Mouse (Mus musculus): Measurements from ENCODE around the gene Fahd2a.

Gene Fahd2a

DNA sequence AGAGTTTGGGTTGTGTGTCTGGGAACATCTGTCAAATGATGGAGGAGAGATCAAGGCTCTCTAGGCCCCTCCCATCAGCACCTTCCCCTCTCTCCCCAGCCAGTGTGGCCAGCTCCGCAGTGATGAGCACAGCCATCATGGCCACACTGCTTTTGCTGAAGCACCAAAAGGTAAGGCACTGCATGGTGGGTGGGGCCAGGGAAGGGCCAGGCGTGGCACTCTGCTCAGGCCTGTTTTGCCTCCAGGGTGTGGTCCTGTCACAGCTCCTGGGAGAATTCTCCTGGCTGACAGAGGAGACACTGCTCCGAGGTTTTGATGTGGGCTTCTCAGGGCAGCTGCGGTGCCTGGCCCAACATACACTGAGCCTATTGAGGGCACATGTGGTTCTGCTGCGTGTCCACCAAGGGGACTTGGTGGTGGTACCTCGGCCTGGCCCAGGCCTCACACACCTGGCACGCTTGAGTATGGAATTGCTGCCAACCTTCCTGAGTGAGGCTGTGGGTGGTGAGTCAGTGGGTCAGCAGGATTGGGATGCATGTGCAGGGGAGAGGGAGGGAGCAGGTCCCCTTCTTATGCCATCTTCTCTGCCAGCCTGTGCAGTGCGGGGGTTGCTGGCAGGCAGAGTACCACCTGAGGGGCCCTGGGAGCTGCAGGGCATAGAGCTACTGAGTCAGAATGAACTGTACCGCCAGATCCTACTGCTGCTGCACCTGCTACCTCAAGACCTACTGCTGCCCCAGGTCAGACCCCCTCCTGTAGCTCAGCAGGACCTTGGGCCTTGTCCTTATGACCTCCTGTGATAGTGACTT is 10.7 kb downstream of the Fahd2a start:
- DNase-seq (ENCODE audit: low spot score): no peak

DNA sequence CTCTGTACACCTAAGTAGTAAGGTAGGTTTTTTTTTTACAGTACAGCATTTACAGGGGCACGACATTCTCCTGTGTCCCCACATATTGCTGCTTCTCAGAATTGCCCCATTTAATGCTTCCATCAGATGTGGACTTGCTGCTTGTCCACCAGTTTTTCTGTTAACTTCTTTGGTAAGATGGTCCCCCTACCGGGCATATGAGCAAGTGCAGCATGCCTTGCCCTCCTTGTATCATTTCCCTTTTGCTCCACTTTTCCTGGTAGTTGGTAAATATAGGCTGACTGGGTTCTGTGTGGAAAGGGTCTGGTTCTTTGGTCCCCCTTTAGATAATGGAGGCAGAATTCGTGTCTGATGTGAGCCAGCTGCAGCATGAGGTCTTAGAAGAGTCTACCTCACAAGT is 14.1 kb downstream of the Fahd2a start:
- peak; percentile 56 for DNase-seq (ENCODE audit: low spot score)

GRCm38 (mm10) chr2:127424977-127425376 is 19.4 kb downstream of the Fahd2a start, which contains the start of gene Gpat2:
Gene Gpat2 (plus strand): TSS chr2:127425199.
- peak; percentile 56 for DNase-seq (ENCODE audit: low spot score)

DNA sequence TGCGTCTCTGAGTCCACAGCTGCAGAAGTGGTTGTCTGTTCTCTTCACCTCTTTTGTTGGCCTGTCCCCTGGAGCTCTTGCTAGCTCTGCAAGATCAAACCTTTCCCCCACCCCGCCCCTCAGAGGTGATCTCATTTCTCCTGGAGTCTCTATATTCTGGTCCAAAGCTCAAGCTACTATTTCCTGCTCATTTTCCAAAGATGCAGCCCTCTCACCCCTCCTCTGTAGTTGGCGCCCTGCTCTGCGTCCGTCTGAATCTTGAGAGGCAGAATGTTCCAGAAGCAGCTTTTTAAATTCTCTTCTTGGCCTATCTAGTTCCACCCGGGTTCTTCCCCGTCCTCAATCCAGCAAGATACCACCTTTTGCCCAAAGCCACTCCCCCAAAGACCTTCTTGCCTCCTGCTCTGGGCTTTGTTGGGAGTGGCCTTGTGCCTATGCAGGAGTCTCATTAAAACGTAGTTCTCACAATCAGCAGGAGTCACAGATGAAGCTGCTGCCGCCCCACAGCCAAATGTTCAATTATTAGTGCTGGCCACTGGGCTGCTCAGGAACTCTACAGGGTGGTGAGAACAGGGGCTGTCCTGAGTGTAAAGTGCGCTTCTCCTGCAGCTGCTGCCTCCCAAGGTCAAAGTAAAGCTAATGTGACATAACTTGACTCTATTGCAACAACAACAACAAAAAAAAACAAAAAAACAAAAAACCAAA is 25.9 kb downstream of the Fahd2a start:
- no peak for DNase-seq (ENCODE audit: low spot score)

DNA sequence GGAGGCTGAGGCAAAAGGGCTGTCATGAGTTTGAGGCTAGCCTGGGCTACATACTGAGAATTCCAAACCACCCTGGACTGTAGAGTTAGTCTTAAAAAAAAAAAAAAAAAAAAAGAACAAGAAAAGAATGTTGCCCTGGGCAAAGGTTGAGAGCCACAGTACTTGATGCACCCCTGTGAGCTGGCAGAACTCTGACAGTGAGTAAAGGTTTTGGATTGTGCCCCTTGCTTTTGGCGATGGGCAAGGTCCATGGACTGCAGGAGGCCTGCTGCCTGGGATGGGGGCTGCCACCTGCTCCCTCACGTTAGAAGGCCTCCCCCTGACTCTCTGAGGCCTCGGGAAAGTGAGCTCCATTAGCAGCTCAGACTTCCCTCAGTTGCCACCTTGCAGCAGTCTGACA is 27.7 kb downstream of the Fahd2a start:
- no peak for DNase-seq (ENCODE audit: low spot score)

GRCm38 (mm10) chr2:127415806-127416205 is 28.6 kb downstream of the Fahd2a start:
- DNase-seq (ENCODE audit: low spot score): no peak

- no peak for DNase-seq (ENCODE audit: low spot score)
Observed at GRCm38 (mm10) chr2:127411126-127411525, 33.2 kb downstream of the Fahd2a start.

DNA sequence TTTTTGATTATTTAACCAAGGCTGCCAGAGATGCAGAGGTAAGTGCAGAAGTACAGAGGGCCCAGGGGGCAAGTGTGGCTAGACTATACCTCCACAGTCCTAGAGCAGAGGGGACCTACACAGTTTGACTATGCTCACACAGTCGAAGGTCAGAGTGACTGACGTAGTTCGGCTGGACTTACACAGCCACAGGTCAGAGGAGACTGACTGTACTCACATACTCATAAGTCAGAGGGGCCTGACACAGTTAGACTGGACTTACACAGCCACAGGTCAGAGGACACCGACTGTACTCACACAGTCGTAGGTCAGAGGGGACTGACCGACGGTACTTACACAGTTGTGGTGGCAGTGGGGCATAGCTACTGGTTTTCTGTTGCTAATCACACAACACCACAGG is 45.6 kb downstream of the Fahd2a start:
- DNase-seq (ENCODE audit: low spot score): no peak

DNA sequence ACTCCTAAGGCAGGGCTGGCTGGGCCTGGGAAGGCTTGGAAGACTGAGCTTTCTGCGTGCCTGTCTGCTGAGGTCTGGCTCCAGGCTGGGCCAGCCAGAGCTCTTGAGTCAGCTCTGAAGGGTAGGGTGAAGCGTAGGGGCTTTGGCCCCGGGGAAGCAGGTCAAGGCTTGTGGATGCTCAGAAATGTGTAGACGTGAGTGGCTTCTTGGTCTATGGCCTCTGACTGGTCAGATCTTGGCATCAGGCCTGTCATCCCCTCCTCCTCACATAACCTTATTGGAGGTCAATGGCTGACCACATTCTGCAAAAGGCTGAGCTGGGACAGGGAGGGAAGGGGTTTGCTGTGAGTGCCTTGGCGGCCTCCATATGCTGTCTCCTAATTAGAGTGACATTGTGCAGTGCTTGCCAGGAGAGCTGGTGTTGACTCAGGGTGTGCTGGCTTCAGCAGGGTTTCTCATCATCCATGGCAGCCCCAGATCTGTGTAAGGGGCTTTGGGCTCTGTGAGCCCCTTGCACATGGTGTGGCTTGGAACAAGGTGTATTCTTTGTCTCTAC is 49.7 kb downstream of the Fahd2a start:
- DNase-seq (ENCODE audit: low spot score): no peak

GRCm38 (mm10) chr2:127391323-127391722 is 53.0 kb downstream of the Fahd2a start:
- DNase-seq (ENCODE audit: low spot score): no peak

GRCm38 (mm10) chr2:127390846-127391245 is 53.5 kb downstream of the Fahd2a start:
- no peak for DNase-seq (ENCODE audit: low spot score)

DNA sequence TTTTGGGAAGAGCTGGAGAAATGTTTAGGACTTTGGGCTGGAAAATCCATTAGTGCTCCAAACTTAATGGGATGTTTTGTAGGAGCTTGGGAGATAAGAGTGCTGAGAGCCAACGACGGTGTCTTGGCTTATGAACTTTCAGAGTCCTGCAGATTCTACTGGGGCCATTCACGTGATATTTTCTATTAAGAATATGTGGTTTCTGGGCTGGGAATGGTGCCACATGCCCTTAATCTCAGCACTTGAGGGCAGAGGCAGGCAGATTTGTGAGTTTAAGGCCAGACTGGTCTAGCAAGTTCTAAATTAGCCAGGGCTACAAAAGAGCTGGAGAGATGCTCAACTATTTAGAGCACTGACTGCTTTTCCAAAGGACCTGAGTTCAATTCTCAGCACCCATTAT is 54.0 kb downstream of the Fahd2a start:
- no peak for DNase-seq (ENCODE audit: low spot score)

DNA sequence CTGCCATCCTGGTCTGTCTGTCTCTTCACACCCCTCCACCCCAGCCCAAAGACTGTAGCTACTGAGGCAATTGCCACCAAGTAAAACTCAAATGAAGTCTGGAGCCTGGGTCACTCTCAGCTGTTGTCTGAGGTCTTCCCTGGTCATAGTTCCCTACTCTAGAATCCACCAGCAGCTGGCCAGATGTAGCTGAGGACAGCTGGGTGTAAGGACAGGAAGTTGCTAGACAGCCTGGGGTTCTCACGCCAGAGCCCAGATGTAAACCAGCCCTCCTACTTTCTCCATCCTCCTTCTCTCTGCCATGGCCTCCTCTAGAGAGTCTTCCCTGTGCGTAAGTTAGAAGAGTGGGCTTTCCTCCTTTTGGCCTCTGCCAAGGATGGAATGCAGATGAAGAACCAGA is 56.8 kb downstream of the Fahd2a start:
- DNase-seq (ENCODE audit: low spot score): no peak
